Mouse (Mus musculus) lung, postnatal 0 days (tissue): ENCODE data around the gene Prkce.

Experiments used
- CTCF ChIP-seq: IDR thresholded peaks from 2 replicates; pipeline ENCODE4 v1.5.1; 2016; ENCODE audit warnings: antibody characterized with exemption, mild to moderate bottlenecking
- EP300 ChIP-seq: IDR thresholded peaks from 2 replicates; pipeline ENCODE4 v1.6.1; 2016; ENCODE audit warnings: antibody characterized with exemption, mild to moderate bottlenecking, control low read depth

GRCm38 (mm10) chr17:86244397-86244796 lies 76.8 kb downstream of the Prkce start:
- TF ChIP-seq CTCF: no peak
- no peak for TF ChIP-seq EP300
